Mouse (Mus musculus): ENCODE data around the gene Gpn3.

GRCm38 (mm10) chr5:122377101-122377833, 5.6 kb downstream of the Gpn3 start:
- TF ChIP-seq CTCF (IDR thresholded peaks at IDR 0.05; ENCODE audit: control insufficient read depth, insufficient read depth, insufficient read length) (no peak), USF1 (IDR thresholded peaks at IDR 0.05; ENCODE audit: low read depth) (no peak), MYOD1 (IDR thresholded peaks at IDR 0.05; ENCODE audit: control insufficient read depth, insufficient read length, low read depth) (no peak), MAX (IDR thresholded peaks at IDR 0.05) (no peak), MYOG (IDR thresholded peaks at IDR 0.05; ENCODE audit: control insufficient read depth, extremely low read depth, insufficient read length) (no peak), CEBPB (IDR thresholded peaks at IDR 0.05; ENCODE audit: low read depth) (no peak), FOSL1 (IDR thresholded peaks at IDR 0.05; ENCODE audit: insufficient read depth, low read length, poor library complexity, severe bottlenecking) (no peak)

Measured in C2C12 (cell line).